Mouse (Mus musculus) midbrain, embryonic 16.5 days (tissue): ENCODE data around the gene 1110008P14Rik. TPM values are rescaled to one million over a fixed set of nuclear protein-coding genes. Genes with fewer than 3 reads are reported as not detected.

Experiments
- ATAC-seq: fragments of 200-750 bp; cut with Nextera tagmentation; 2 replicates; pipeline ENCODE4 v1.8.0; 2017; ENCODE audit warnings: moderate TSS enrichment
- H3K27ac ChIP-seq: fragments of 300-500 bp; sonication (generic); 2 replicates; pipeline ENCODE4 v1.5.1; 2014; ENCODE audit warnings: mild to moderate bottlenecking, low read length, mixed read lengths
- H3K27me3 ChIP-seq: fragments of 300-500 bp; sonication (generic); 2 replicates; pipeline ENCODE4 v1.6.1; 2014; ENCODE audit warnings: low read depth, low read length, mixed read lengths; ENCODE audit not compliant: control insufficient read depth, insufficient read depth
- H3K36me3 ChIP-seq: fragments of 300-500 bp; sonication (generic); 2 replicates; pipeline ENCODE4 v1.6.1; 2014; ENCODE audit warnings: mild to moderate bottlenecking, low read length, moderate library complexity, mixed read lengths; ENCODE audit not compliant: control insufficient read depth, insufficient read depth
- H3K4me1 ChIP-seq: fragments of 300-500 bp; sonication (generic); 2 replicates; pipeline ENCODE4 v1.6.1; 2014; ENCODE audit warnings: mild to moderate bottlenecking, low read length, mixed read lengths; ENCODE audit not compliant: control insufficient read depth, insufficient read depth
- H3K4me2 ChIP-seq: fragments of 300-500 bp; sonication (generic); 2 replicates; pipeline ENCODE4 v1.6.1; 2014; ENCODE audit warnings: mild to moderate bottlenecking, low read length, mixed read lengths
- H3K4me3 ChIP-seq: fragments of 300-500 bp; sonication (generic); 2 replicates; pipeline ENCODE4 v1.5.1; 2014; ENCODE audit warnings: low read depth, mild to moderate bottlenecking, low read length, moderate library complexity, mixed read lengths
- H3K9ac ChIP-seq: fragments of 300-500 bp; sonication (generic); 2 replicates; pipeline ENCODE4 v1.6.1; 2014; ENCODE audit warnings: low read depth, low read length, mixed read lengths
- H3K9me3 ChIP-seq: fragments of 300-500 bp; sonication (generic); replicated peaks from 2 replicates; pipeline ENCODE4 v1.6.1; 2014; ENCODE audit warnings: mild to moderate bottlenecking, low read length, mixed read lengths; ENCODE audit not compliant: control insufficient read depth, poor library complexity, severe bottlenecking
- WGBS: fragments of 180-500 bp; shearing (Covaris S2); extraction: QIAGEN DNeasy Blood & Tissue Kit; methylation state at CpG from one replicate; pipeline ENCODE4 v1.1.7; 2014; 5-methylcytosine and 5-hydroxymethylcytosine counted together
- polyA plus RNA-seq: library from polyadenylated mRNA; unstranded; fragments of >200 nt; fragmentation: Nextera tagmentation; extraction: Ambion mirVana; gene quantifications from 2 replicates; pipeline ENCODE4 v1.2.1, GENCODE M21; 2015

1110008P14Rik gene
- polyA plus RNA-seq, 1 experiment from 2014 or later = 132 TPM

- H3K4me1 ChIP-seq = peaks cover 39% of the 10 kb centered on the region
- WGBS = 3% methylated on average over 14 of the region's 14 CpGs
- peak; percentile 76 for ATAC-seq
These were observed 42.0 kb upstream of the 1110008P14Rik start for GRCm38 (mm10) chr2:32423481-32424331.

GRCm38 (mm10) chr2:32421851-32422251 lies 40.1 kb upstream of the 1110008P14Rik start:
- Histone ChIP-seq H3K4me2 (no peak overlapping the region), H3K27me3 (no peaks in the 10 kb centered on the region), H3K36me3 (peaks cover 28% of the 10 kb centered on the region), H3K9me3 (no peaks in the 10 kb centered on the region), H3K27ac (no peak overlapping the region), H3K4me1 (peaks cover 24% of the 10 kb centered on the region), H3K4me3 (no peak overlapping the region), H3K9ac (no peak overlapping the region)
- 93% methylated on average over 6 of the region's 6 CpGs for WGBS
- no peak for ATAC-seq

More at GRCm38 (mm10) chr2:32423481-32424331, 42.0 kb upstream of the 1110008P14Rik start:
- Histone ChIP-seq H3K27me3 (no peaks in the 10 kb centered on the region), H3K4me2 (peak overlapping the region; percentile 78), H3K9ac (peak overlapping the region; percentile 61), H3K36me3 (peaks cover 13% of the 10 kb centered on the region), H3K27ac (peak overlapping the region; percentile 78), H3K9me3 (no peaks in the 10 kb centered on the region), H3K4me3 (peak overlapping the region; percentile 42)

- 81% methylated on average over 6 of the region's 6 CpGs for WGBS
- H3K36me3 ChIP-seq = peaks cover 40% of the 10 kb centered on the region
These were observed 38.9 kb upstream of the 1110008P14Rik start for GRCm38 (mm10) chr2:32420647-32421046.

GRCm38 (mm10) chr2:32420066-32420608 lies 38.4 kb upstream of the 1110008P14Rik start:
- H3K36me3 ChIP-seq = peaks cover 41% of the 10 kb centered on the region
- no peak overlapping the region for H3K4me2 ChIP-seq

More at GRCm38 (mm10) chr2:32420647-32421046, 38.9 kb upstream of the 1110008P14Rik start:
- peaks cover 24% of the 10 kb centered on the region for H3K4me1 ChIP-seq
- no peak overlapping the region for H3K4me3 ChIP-seq
- no peaks in the 10 kb centered on the region for H3K27me3 ChIP-seq
- H3K9me3 ChIP-seq = no peaks in the 10 kb centered on the region
- H3K9ac ChIP-seq = no peak overlapping the region
- H3K4me2 ChIP-seq = no peak overlapping the region
- ATAC-seq = no peak
- no peak overlapping the region for H3K27ac ChIP-seq

GRCm38 (mm10) chr2:32419359-32419758 lies 37.6 kb upstream of the 1110008P14Rik start:
- Histone ChIP-seq H3K9ac (no peak overlapping the region), H3K9me3 (no peaks in the 10 kb centered on the region), H3K4me1 (peaks cover 17% of the 10 kb centered on the region), H3K27me3 (no peaks in the 10 kb centered on the region), H3K27ac (no peak overlapping the region), H3K36me3 (peaks cover 41% of the 10 kb centered on the region), H3K4me3 (no peak overlapping the region), H3K4me2 (no peak overlapping the region)
- ATAC-seq = no peak
- 90% methylated on average over 3 of the region's 3 CpGs for WGBS

More at GRCm38 (mm10) chr2:32420066-32420608, 38.4 kb upstream of the 1110008P14Rik start:
- WGBS = 94% methylated on average over 12 of the region's 12 CpGs
- Histone ChIP-seq H3K4me1 (peaks cover 24% of the 10 kb centered on the region), H3K27ac (no peak overlapping the region), H3K9ac (no peak overlapping the region), H3K9me3 (no peaks in the 10 kb centered on the region), H3K27me3 (no peaks in the 10 kb centered on the region), H3K4me3 (no peak overlapping the region)
- ATAC-seq = no peak

GRCm38 (mm10) chr2:32418430-32419151 lies 36.9 kb upstream of the 1110008P14Rik start:
- Histone ChIP-seq H3K27ac (no peak overlapping the region), H3K4me1 (peaks cover 10% of the 10 kb centered on the region), H3K4me2 (no peak overlapping the region), H3K9ac (no peak overlapping the region), H3K36me3 (peaks cover 41% of the 10 kb centered on the region), H3K9me3 (no peaks in the 10 kb centered on the region), H3K27me3 (no peaks in the 10 kb centered on the region), H3K4me3 (no peak overlapping the region)
- 89% methylated on average over 12 of the region's 12 CpGs for WGBS
- ATAC-seq = no peak

GRCm38 (mm10) chr2:32417486-32417885 lies 35.7 kb upstream of the 1110008P14Rik start:
- no peaks in the 10 kb centered on the region for H3K27me3 ChIP-seq
- 96% methylated on average over 8 of the region's 8 CpGs for WGBS
- H3K9ac ChIP-seq = no peak overlapping the region
- ATAC-seq = no peak
- H3K9me3 ChIP-seq = no peaks in the 10 kb centered on the region
- no peak overlapping the region for H3K27ac ChIP-seq
- peaks cover 42% of the 10 kb centered on the region for H3K36me3 ChIP-seq
- 0 out of 2 replicates have a peak, but pooled peaks cover under 1% of the 10 kb centered on the region for H3K4me1 ChIP-seq
- no peak overlapping the region for H3K4me3 ChIP-seq
- H3K4me2 ChIP-seq = no peak overlapping the region

GRCm38 (mm10) chr2:32416556-32416955 lies 34.8 kb upstream of the 1110008P14Rik start:
- no peak overlapping the region for H3K4me3 ChIP-seq
- peaks cover 42% of the 10 kb centered on the region for H3K36me3 ChIP-seq
- H3K4me2 ChIP-seq = no peak overlapping the region
- no peak for ATAC-seq
- no peaks in the 10 kb centered on the region for H3K4me1 ChIP-seq
- no peak overlapping the region for H3K9ac ChIP-seq
- no peaks in the 10 kb centered on the region for H3K9me3 ChIP-seq
- no peaks in the 10 kb centered on the region for H3K27me3 ChIP-seq
- H3K27ac ChIP-seq = no peak overlapping the region
- WGBS = 95% methylated on average over 2 of the region's 2 CpGs
